Mouse (Mus musculus) CH12.LX (cell line): ENCODE data around the gene A930033H14Rik.

Experiments
- CTCF ChIP-seq, 2 experiments: IDR thresholded peaks in 1 of 2; conservative IDR thresholded peaks in 1 of 2; 2 replicates each; pipeline ENCODE4 v1.5.1; 2011 to 2012; ENCODE audit warnings: low read depth in 2 of 2, low read length in 2 of 2, improper control_type of control experiment in 1 of 2, inconsistent platforms in 1 of 2, mild to moderate bottlenecking in 1 of 2, moderate library complexity in 1 of 2
- EP300 ChIP-seq: IDR thresholded peaks from 2 replicates; pipeline ENCODE4 v1.6.1; 2011; ENCODE audit warnings: low read length, improper control_type of control experiment
- GABPA ChIP-seq: IDR thresholded peaks from 2 replicates; pipeline ENCODE4 v1.6.1; 2012; ENCODE audit warnings: low read depth, low read length, improper control_type of control experiment, inconsistent platforms; ENCODE audit not compliant: insufficient replicate concordance
- IRF4 ChIP-seq: IDR thresholded peaks from 2 replicates; pipeline ENCODE4 v1.6.1; 2014; ENCODE audit warnings: low read depth, mild to moderate bottlenecking, inconsistent platforms, low read length, improper control_type of control experiment
- MAX ChIP-seq: IDR thresholded peaks from 2 replicates; pipeline ENCODE4 v1.6.1; 2011; ENCODE audit warnings: low read length, improper control_type of control experiment
- NRF1 ChIP-seq: IDR thresholded peaks from 2 replicates; pipeline ENCODE4 v1.6.1; 2014; ENCODE audit warnings: low read depth, mild to moderate bottlenecking, inconsistent platforms, low read length, improper control_type of control experiment, moderate library complexity
- POLR2A ChIP-seq: IDR thresholded peaks from 2 replicates; pipeline ENCODE4 v1.6.1; 2011; ENCODE audit warnings: low read depth, mild to moderate bottlenecking, improper control_type of control experiment, low read length
- SMC3 ChIP-seq: IDR thresholded peaks from 2 replicates; pipeline ENCODE4 v1.6.1; 2011; ENCODE audit warnings: low read depth, low read length, improper control_type of control experiment
- ZKSCAN1 ChIP-seq: IDR thresholded peaks from 2 replicates; pipeline ENCODE4 v1.6.1; 2012; ENCODE audit warnings: low read depth, inconsistent platforms, low read length, improper control_type of control experiment, borderline replicate concordance

GRCm38 (mm10) chr10:69240530-69240929 lies 27.6 kb upstream of the A930033H14Rik start:
- no peak for TF ChIP-seq POLR2A
- no peak for TF ChIP-seq ZKSCAN1
- no peak for TF ChIP-seq MAX
- TF ChIP-seq CTCF (conservative IDR thresholded peaks at IDR 0.05 in 1 of 2, IDR thresholded peaks at IDR 0.05 in 1 of 2; ENCODE audit: low read depth in 2 of 2, low read length in 2 of 2), result no peak
- no peak for TF ChIP-seq SMC3
- no peak for TF ChIP-seq GABPA
- no peak for TF ChIP-seq EP300
- no peak for TF ChIP-seq NRF1
- no peak for TF ChIP-seq IRF4
